Mouse (Mus musculus) cerebellum, adult 9-10 months (tissue): ENCODE results near the gene Fmo5.

Source experiments
- DNase-seq: peaks from one replicate; pipeline ENCODE4 v3.0.0; 2022

The Fmo5 gene

GRCm38 (mm10) chr3:97682159-97682502 lies 53.5 kb downstream of the Fmo5 start:
- DNase-seq = no peak

GRCm38 (mm10) chr3:97682576-97682975 lies 54.0 kb downstream of the Fmo5 start:
- DNase-seq = no peak

GRCm38 (mm10) chr3:97683560-97684195 lies 55.1 kb downstream of the Fmo5 start:
- DNase-seq = no peak

GRCm38 (mm10) chr3:97686372-97687117 lies 57.9 kb downstream of the Fmo5 start:
- DNase-seq = no peak

GRCm38 (mm10) chr3:97689289-97689688 lies 60.7 kb downstream of the Fmo5 start:
- DNase-seq = no peak

GRCm38 (mm10) chr3:97690590-97690989 lies 62.0 kb downstream of the Fmo5 start:
- no peak for DNase-seq

GRCm38 (mm10) chr3:97691443-97692017 lies 62.9 kb downstream of the Fmo5 start:
- DNase-seq = no peak

- DNase-seq = no peak
These were observed 65.2 kb downstream of the Fmo5 start for GRCm38 (mm10) chr3:97693806-97694205.

- DNase-seq = no peak
These were observed 68.3 kb downstream of the Fmo5 start for GRCm38 (mm10) chr3:97696866-97697265.

GRCm38 (mm10) chr3:97697291-97697690 lies 68.7 kb downstream of the Fmo5 start:
- DNase-seq = no peak

GRCm38 (mm10) chr3:97699061-97699460 lies 70.5 kb downstream of the Fmo5 start:
- DNase-seq = no peak

- DNase-seq = no peak
These were observed 72.6 kb downstream of the Fmo5 start for GRCm38 (mm10) chr3:97701198-97701597.

- no peak for DNase-seq
These were observed 74.0 kb downstream of the Fmo5 start for GRCm38 (mm10) chr3:97702448-97703080.
